Mouse (Mus musculus): ENCODE data around the gene Nr2c2. TPM values are rescaled to one million over a fixed set of nuclear protein-coding genes. Genes with fewer than 3 reads are reported as not detected.
A peak's percentile ranks its signal among the peaks of the same experiment; 100 is the strongest.
"Not testable (repeated sequence)": the region's sequence is repeated elsewhere in the genome, so short reads cannot be mapped to it uniquely, and the experiment has no call there.

Nr2c2 gene
- 10 to 100 TPM; 43.6 to 46.4 TPM for total RNA-seq (2021)

DNA sequence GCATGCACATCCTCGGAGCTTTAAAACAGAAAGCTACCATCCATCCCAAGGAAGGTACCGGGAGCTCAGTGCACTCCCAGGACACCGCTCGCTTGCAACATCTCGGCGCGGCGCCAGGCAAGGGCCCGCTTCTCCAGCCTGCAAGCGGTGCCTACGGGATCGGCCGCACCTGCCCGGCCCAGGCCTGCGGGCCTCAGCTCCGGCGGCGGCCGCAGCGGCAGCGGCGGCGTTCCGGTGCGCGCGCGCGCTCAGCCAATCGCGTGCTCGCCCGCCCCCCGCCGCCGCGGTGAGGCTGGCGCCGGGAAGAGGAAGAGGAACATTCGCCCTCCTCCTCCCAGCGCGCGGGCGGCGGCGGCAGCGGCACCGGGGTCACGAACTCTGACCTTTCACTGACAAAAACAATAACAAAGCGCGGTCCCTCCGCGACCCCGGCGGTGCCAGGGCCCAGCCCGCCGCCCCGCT is at the start of gene Nr2c2:
TSS of gene Nr2c2 (plus strand) at position 261 of the 462 bp plus-strand sequence.
- DNase-seq, result peak; percentile 87

DNA sequence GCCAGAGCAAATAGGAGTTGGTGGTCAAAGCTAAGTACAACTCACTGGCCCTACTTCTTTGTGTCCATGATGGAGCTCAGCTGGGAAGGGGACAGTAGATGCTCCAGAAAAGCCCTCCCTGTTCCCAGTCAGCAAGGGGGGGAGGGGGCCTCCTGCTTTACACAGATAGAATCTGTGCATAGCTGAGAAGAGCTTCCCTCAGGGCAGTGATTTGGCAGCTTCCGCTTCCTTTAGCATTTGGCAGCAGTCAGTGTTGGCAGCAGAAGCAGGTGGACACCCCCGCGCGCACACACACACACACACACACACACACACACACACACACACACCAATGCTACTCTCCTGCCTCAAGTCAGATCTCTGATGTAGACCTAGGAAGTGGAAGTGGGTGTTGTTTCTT is 49.1 kb upstream of the Nr2c2 start:
- peak; percentile 38 for DNase-seq

DNA sequence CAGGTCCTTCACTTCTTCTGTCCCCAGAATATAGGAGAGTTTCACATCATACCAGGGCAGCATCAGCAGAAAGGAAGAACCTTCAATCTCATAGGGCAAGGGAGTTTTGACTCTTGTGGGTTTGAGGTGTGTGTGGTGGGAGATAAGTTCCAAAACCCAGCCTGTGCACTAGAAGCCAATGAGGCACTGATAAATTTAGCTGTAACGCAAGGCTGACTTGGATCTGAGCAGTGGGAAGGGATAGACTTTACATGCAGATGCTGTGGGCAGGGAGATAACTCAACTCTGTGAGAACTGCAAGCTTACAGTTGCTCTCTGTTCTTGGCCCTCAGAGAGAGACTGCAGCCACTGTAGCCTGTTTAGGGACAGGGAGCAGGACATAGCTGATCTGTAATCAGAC is 48.3 kb upstream of the Nr2c2 start:
- DNase-seq, result no peak

DNA sequence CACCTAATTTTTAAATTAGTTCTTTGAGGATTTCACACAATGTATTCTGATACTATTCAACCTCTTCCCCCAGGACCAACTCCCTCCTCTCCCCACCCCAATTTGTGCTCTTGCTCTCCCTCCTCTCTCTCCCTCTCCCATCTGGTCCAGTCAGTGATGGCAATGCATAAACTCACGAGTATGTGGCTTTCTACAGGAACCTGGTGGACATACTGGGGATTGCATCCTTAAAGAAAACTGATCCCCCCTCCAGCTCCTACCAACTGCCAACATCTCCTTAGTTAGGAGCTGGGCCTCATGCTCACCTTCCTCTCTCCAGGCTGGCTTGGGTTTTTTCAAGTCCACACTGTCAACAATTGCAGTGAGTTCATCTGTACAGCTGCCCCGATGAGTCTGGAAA is 33.4 kb upstream of the Nr2c2 start:
- no peak for DNase-seq

DNA sequence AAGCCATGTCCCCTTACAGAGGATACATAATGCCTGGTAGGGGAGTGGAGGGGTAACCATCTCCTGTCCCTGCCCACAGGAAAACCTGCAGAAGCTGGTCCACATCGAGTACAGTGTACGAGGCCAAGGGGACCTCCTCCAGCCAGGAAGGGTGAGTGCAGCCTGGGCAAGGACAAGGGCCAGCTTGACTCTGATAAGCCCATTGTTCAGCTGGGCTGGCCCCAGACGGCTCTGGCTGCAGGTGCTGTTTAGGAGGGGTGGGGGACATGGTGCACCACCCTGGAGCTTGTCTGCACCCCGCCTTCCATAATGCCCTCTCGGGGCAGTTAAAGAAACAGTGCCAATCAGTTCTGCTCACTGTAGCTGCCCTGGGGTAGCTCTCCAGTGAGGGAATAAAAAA is 29.5 kb upstream of the Nr2c2 start:
- DNase-seq, result no peak

DNA sequence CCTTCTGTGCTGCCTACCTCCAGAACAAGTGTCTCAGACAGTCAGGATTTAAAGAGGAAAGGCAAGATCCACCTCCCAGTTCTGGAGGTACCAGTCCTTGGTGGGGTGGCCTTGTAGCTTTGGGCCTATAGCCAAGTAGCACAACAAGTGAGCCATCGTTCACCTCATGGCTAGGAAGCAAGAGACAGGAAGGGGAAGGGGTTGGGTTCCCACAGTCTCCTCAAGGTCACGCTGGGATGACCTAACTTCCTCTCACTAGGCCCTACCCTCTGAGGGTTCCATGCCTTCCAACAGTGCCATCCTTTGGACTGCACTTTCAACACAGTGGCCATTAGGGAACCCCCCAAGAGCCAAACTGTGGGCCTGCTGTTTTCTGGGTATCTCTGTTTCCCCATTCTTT is 27.7 kb upstream of the Nr2c2 start:
- no peak for DNase-seq

DNA sequence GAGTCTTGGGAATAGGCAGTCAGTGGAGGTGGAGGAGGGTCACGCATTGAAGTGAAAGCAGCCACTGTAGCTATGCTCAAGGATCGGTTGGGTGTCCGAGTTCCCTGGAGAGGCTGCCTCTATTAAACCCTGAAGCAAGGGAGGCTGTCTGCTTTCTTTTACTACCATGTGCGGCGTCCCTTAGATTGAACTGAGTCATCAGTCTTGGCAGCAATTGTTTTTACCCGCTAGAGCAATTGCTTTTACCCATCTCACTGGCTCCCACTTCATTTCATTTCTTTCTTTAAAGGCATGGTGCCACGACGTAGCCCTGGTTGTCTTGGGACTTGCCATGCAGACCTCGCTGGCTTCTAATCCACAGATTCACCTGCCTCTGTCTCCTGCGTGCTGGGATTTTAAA is 27.1 kb upstream of the Nr2c2 start:
- no peak for DNase-seq

DNA sequence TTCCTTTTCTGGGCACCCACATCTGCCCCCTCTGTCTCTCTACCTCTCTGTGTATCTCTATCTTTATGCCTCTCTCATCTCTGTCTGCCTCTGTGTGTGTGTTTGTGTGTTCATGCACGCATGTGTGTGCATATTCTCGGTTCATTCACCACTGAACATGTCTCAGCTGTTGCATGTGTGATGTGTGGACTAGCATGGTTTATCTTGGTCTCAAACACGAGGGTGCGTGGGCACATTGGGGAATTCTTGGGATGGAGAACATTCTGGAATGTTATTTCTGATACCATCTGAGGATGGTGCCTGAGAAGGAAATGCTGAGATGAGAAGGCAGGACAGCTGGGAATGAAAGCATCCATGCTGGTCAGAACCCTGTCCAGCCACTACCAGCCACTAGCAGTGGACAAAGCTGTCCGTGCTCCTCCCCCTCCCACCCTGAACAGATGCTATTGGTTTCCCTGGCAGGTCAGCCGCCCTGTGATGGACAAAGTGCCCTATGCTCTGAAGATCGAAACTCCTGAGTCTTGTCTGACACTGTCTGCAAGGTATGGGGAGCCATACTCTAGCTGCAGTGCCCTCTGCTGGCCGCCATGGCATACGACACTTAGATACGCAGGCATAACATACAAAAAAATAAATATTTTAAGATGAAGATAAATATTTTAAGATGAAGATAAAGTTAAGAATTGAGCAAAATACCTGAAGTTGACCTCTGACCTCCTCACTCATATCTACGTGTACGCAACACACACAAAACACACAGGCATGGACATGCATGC is 25.3 kb upstream of the Nr2c2 start:
- DNase-seq, result peak; percentile 68

DNA sequence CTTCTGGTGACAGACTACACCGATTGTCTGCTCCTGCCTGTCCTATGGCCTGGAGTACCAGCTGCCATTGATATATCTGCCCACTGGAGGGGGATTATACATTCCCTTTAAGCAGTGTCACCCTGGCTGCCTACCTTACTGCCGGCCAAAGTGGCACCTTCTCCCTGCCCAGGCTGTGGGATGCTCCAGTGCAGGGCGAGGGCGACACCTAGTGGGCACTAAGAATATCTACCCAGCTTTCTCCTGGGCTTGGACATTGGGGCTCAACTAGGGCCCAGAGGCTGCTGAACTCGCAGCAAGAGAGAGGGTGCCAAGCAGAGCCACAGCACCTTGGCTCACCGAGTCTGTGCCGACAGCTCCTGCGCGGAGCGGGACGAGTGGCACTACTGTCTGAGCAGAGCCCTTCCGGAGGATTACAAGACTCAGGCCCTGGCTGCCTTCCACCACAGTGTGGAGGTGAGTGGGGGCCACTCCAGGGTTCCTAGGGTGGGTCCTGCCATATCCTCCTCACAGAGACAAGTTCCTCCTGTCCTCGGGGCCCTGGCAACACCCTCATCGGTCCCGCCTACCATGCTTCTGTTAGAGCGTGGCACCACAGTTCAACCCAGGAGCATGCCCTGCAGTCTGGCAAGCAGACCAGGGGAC is 23.9 kb upstream of the Nr2c2 start:
- DNase-seq, result peak; percentile 80

DNA sequence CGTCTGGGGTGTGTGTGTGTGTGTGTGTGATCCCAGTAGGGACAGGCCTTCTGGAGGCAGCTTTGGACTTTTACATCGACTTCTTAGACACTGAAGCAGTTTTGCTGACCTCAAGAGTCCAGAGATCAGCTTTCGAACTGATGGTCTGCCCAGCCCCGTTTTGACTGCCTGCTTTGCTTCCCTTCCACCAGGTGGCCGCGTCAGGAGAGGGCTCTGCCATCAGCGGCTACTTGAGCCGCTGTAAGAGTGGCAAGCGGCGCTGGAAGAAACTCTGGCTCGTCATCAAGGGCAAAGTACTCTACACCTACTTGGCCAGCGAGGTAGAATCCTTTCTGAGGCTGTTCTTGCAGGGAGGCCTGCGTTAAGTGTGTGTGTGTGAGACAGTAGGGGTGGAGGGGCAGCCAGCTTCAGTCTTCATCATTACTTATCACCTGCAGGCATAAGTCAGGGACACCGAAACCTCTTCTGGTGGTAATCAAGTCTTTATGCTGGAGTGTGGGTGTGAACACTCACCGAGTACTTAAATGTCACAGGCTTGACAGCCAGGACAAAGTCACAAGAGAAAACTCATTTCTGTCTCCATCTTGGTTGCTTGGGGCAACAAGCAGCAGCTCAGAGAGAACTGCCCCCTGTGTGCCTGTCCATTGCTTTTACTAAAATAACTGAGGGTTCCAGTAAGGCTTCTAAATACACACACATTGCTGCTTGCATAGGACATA is 19.9 kb upstream of the Nr2c2 start:
- DNase-seq, result no peak

DNA sequence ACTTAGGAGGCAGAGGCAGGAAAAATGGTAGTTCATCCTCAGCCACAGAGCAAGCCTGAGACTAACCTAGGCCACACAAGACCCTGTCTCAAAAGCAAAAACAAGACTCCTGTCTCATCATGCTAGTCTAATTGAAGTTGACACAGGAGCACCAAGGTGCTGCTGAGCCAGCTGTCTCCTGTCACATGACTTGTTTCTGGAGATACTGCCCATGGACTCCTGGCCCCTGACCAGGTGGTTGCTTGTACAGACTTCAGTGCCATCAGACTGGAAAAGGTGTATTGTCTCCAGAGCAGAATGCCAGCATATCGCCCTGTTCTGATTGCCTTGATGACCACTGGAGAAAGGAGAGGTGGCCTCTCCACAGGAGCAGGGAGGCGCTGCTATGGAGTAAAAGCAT is 10.5 kb upstream of the Nr2c2 start:
- no peak for DNase-seq

DNA sequence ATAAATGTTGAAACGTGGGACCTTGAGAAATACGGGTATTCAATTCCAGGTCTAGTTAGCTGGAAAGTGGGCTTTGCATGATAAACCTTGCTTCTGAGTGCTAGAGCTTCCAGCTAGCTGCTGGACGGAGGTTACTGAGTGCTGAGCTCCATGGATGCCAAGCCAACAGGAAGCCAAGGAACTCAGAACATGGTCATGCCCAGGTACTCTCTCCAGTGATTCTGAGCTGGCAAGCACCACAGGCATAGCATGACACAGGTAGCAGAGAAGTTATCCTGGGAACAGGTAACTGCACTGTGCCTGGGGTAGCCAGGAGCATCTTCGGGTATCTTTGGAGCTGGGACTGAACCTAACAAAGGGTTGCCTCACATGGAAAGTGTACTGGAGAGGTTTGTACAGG is 8.4 kb upstream of the Nr2c2 start:
- DNase-seq, result no peak

DNA sequence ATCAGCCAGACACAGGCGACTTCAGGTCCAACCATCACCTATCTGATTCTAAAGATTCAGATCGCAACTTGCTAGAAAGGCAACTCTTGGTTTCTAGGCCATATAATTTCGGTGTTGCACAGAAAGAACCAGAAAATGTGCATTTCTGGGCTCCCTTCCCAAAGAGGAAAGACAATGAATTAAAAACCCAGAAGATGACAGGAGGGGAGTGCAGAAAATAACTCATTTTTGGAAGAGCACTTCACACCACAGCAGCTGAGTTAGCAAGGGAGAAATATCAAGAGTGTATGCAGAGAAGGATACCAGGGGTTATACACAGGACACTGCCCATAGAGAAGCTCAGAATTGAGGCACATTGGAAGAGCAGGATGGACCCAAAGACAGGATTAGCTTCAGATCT is 6.3 kb upstream of the Nr2c2 start:
- DNase-seq, result no peak

DNA sequence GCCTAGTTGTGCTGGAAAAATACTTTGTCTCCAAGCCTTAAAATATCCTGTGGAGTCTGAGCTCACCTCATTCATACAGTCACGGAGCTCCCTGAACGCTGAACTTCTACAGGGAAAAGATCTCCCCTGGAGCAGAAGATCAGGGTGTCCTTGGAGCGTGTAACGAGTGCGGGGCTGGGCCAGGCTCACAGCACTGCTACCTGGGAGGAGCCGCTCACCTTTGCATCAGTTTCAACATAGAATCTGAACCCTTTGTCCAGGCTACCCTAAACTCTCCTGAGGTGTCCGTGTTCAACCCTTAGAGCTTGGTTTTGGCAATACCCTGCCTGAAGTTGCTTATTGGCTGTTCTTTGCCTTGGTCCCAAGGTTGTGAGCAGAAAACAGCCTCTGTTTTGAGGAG is 2.0 kb upstream of the Nr2c2 start:
- DNase-seq, result not testable (repeated sequence)

DNA sequence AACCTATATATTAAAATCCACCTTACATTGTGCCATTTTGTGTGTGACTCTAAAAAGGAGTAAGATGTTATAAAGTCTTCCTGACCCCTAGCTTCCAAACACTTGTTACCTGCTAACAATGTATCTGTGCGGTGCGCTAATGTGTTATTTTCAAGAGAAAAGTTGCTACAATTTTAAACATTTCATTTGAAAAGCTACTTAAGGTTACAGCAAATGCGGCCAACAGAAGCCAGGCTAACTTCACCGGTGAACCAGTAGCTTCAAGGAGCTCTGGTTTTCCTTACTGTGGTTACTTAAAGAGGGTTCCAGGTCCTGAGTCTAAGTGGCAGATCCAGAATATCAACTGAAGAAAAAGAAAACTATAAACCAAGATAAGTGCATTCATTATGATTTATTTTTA is 1.2 kb upstream of the Nr2c2 start:
- no peak for DNase-seq

DNA sequence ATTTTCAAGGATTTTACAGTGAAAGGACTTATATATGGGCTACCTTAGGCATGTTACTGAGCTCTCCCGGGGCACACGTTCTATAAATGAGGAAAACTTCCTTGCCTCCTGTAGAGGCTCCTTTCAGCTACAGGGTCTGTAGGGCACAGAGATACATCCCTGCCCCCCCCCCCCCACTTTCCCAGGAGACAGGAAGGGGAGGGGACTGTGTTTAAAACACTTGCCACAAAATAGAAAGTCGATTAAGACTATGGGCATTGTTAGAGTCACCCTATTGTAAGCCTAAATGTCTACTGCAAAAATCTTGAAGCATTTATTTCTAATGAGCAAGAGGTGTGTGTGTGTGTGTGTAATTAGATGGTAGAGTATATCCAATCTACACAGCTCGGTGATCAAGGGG is 693 bp upstream of the Nr2c2 start:
- DNase-seq, result no peak

DNA sequence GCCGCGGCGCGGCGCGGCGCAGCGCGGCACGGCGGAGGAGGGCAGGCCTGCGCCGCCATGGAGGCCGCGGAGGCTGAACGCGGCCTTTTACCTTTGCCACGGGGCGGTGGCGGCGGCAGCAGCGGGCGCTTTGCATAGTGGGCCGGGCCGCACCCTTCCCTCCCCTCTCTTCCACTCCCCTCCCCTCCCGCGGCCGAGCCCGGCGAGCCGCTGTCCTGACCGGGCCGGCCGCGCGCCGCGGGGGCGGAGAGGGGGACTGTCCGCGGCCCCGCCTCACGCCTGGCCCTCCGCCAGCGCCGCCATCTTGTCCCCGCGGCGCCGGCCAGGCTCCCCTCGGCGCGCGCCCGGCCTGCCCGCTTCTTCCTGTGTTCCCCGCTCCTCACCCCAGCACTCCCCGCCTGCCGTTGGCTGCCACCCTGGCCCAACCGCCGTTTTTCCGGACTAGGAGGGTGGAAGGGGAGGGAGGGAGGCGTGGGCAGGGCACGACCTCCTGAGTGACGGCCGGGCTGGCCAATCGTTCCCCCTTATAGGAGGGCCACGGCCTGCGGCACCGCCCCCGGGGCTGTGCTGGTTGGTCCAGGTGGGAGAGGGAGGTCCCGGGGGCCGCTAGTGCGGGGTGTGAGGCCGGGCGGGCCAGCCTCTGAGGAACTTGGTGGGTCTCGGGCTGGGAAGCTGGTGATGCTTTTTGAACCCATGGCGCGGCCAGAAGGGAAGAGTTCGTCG is 738 bp downstream of the Nr2c2 start:
- peak; percentile 100 for DNase-seq

DNA sequence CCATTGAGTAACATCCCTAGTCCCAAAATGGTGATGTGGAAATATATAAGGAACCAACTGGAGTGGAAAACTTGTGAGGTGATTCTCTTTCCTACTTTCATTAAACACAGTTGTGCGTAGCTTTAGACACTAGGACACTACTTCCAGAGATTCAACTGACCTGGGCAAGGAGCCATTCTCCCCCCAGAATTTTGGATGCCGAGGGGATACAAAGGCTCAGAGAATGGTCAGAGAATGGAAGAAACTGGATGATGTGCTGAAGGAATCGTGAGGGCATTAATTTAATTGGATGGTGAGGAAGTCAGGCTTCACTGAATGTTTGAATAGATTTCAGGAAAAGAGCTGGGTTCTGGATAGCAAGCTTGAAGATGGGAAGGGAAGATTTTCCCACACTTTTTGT is 1.5 kb downstream of the Nr2c2 start:
- no peak for DNase-seq

DNA sequence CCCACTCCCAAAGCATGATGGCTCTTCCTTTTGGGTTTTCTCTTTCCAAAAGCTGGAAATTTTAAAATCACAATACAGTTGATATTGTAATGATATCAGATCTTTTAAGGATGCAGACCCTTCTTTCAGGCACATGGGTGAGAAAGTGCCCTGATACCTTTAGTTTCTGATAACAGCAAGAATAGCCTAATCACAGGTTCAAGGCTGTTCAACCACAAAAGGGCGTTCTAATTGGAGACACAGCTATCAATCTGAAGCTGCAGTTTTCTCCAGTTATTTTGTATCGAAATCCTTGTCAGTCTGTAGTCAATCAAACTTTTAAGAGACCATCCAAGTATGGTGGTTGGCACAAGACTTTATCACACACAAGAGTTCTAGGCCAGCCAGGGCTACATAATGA is 2.7 kb downstream of the Nr2c2 start:
- no peak for DNase-seq

DNA sequence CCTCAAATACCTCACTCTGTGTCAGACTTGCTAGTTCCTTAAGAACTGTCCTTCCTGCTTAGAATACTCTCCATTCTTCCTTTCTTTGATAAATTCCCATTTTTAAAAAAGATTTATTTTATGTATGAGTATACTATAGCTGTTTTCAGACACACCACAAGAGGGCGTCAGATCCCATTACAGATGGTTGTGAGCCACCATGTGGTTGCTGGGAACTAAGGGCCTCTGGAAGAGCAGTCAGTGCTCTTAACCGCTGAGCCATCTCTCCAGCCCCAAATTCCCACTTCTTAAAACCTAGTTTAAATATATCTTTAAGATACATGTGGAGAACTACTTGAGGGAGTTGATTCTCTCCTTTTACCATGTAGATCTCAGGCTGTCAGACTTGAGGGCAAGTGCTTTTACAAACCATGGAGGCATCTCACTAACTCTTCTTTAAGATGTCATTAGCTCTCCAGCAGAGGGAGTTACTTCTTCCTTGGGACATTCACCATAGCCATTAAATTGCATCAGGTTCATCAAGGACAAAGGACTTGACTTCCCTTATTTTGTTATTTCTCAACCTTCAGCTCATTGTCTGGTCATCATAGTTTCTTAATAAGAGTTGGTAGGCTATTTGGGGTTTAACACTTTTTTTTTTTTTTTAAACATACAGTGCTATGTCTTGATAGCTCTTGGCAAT is 9.6 kb downstream of the Nr2c2 start:
- no peak for DNase-seq

DNA sequence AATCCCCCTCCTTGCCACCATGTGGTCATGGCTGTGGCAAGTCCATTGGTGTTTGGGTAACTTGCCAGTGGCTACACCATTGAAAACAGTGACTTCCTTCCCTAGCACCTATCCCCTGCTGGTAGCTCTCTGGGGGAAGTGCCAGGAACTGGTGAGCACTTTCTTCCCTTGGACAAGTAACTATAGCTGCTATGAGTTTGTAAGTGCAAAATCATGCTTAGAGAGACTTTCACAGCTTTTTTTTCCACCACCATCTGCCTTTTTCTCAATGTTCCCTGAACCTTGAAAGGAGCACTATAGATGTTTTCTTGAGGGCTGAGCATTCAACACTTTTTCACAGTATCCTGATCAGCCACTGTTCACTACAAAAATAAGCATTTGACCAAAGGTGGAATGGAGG is 33.4 kb downstream of the Nr2c2 start:
- no peak for DNase-seq

DNA sequence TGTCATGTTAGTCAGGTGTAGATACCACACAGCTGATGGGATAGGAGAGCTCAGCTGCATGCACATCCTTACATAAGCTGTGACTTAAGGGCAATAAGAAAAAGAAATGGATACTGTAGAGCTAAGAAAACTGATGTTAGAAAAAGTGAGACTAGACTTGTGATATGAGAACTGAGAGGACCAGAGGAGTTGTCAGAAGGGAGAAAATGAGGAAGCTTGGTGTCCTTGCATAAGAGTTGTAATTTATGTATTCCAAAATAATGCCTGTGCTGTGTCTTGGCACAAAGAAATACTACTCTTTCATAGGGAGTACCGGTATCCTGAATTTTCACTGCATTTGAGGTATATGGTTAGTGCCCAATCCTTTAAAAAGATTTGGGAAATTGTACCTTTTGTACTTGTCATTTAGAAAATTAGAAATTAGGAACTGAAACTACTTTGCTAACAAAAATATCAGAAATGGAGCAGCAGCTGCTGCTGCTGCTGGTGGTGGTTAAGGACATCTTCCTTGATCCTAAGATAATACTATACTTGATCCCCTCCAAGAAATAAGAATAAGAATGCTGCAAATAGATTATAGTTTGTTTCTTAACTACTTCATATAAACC is 35.8 kb downstream of the Nr2c2 start:
- no peak for DNase-seq

All from heart, postnatal 4 days (tissue).